8 mouse cellular contexts compared by ENCODE assay signal in the genomic region with DNA sequence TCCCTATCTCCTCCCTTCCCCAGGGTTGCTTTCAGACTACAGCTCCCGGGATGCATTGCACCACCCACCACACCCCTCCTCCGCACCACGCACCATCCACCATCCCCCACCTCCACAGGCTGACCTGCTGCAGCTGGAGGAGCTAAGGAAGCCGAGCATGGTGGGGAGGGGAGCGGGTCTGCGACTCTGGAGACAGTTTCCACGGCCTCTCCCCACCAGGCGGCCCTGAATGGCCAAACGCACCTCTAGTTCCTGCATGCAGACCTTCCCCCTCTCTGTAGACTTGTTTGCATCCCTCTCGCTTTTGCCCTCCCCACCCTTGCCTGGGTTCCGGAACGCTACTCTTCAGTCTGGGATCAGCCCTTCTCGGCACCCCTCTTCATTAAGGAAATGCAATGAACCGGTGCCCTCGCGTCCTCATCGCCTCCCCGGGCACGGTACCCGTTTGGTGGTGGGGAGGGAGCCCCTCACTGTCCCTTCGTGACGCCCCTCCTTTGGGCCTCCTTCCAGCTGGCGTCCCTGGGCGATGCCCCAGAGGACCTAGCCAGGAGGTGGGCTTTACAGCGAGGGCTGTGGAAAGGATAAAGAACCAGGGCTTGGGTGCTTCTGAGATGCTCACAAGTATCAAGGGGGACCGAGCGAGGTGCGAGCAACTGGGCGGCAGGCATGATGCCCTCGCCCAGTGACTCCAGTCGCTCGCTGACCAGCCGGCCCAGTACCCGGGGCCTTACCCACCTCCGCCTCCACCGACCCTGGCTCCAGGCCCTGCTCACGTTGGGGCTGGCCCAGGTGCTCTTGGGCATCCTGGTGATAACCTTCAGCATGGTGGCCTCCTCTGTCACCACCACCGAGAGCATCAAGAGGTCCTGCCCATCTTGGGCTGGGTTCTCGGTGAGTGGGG. TPM values are rescaled to one million over a fixed set of nuclear protein-coding genes. Genes with fewer than 3 reads are reported as not detected.
A peak's percentile ranks its signal among the peaks of the same experiment; 100 is the strongest.
DNase-seq lines count a peak whose midpoint lies in the region; ATAC-seq and TF ChIP-seq lines count a peak whose summit lies in the region.

A gene (plus strand): TSS at position 86 of the 901 bp plus-strand sequence.

- ATAC-seq in forebrain, embryonic 16.5 days: peak; percentile 96
- ATAC-seq in liver, embryonic 15.5 days (ENCODE audit: insufficient read depth): peak; percentile 85
- peak; percentile 94 for ATAC-seq in neural tube, embryonic 12.5 days (ENCODE audit: low FRiP score, low read depth)

- peak; percentile 93 for DNase-seq in ES-CJ7 (ENCODE audit: low read depth, low spot score)
- DNase-seq in cerebellum, adult 2 months: peak; percentile 90 to 91
- DNase-seq in heart, postnatal 14 days: peak; percentile 81 to 82
- peak; percentile 56 for DNase-seq in large intestine, adult 2 months (ENCODE audit: low read depth, low spot score)
- peak; percentile 80 to 88 for DNase-seq in thymus, adult 18-20 months

- peak; percentile 86 for TF ChIP-seq POLR2A in cerebellum, adult 2 months (IDR thresholded peaks at IDR 0.05; ENCODE audit: borderline replicate concordance, insufficient read depth, low read length)

- TF ChIP-seq CTCF in cerebellum, adult 2 months (IDR thresholded peaks at IDR 0.05; ENCODE audit: borderline replicate concordance, insufficient read depth, low read depth, low read length): no peak

- H3K27me3 ChIP-seq in cerebellum, adult 2 months (ENCODE audit: control insufficient read depth, insufficient read depth, low read length): no peaks in the 10 kb centered on the region
- H3K27me3 ChIP-seq in forebrain, embryonic 16.5 days (replicated peaks; ENCODE audit: control insufficient read depth, insufficient read depth, low read length): no peaks in the 10 kb centered on the region
- 0 out of 2 replicates have a peak, but pooled peaks cover 2% of the 10 kb centered on the region for H3K27me3 ChIP-seq in liver, embryonic 15.5 days
- no peaks in the 10 kb centered on the region for H3K27me3 ChIP-seq in neural tube, embryonic 12.5 days (replicated peaks)

- peak within 1 kb of the TSS; percentile 66 for H3K27ac ChIP-seq in cerebellum, adult 2 months (ENCODE audit: insufficient read depth, low read length)
- H3K27ac ChIP-seq in forebrain, embryonic 16.5 days (ENCODE audit: low read length): peak within 1 kb of the TSS; percentile 82
- peak within 1 kb of the TSS; percentile 66; the same call in 1 of the 2 replicates for H3K27ac ChIP-seq in liver, embryonic 15.5 days (replicated peaks)
- peak within 1 kb of the TSS; percentile 33 for H3K27ac ChIP-seq in neural tube, embryonic 12.5 days

- peak within 1 kb of the TSS; percentile 93 for H3K4me2 ChIP-seq in forebrain, embryonic 16.5 days (ENCODE audit: low read length)
- H3K4me2 ChIP-seq in liver, embryonic 15.5 days: peak within 1 kb of the TSS; percentile 93
- H3K4me2 ChIP-seq in neural tube, embryonic 12.5 days (replicated peaks): peak within 1 kb of the TSS; percentile 85

- peak within 1 kb of the TSS; percentile 69 for H3K4me3 ChIP-seq in cerebellum, adult 2 months (replicated peaks; ENCODE audit: insufficient read depth, low read depth, low read length)
- H3K4me3 ChIP-seq in forebrain, embryonic 16.5 days (replicated peaks; ENCODE audit: low read length): peak within 1 kb of the TSS; percentile 65
- peak within 1 kb of the TSS; percentile 63 for H3K4me3 ChIP-seq in liver, embryonic 15.5 days (replicated peaks)
- peak within 1 kb of the TSS; percentile 53 for H3K4me3 ChIP-seq in neural tube, embryonic 12.5 days

- peaks cover 11% of the 10 kb centered on the region for H3K36me3 ChIP-seq in forebrain, embryonic 16.5 days (ENCODE audit: control insufficient read depth, insufficient read depth)
- H3K36me3 ChIP-seq in liver, embryonic 15.5 days (replicated peaks): peaks cover 41% of the 10 kb centered on the region
- peaks cover 47% of the 10 kb centered on the region for H3K36me3 ChIP-seq in neural tube, embryonic 12.5 days

- peaks cover 16% of the 10 kb centered on the region for H3K4me1 ChIP-seq in cerebellum, adult 2 months (ENCODE audit: control insufficient read depth, insufficient read depth, low read length)
- H3K4me1 ChIP-seq in forebrain, embryonic 16.5 days (replicated peaks; ENCODE audit: control insufficient read depth, insufficient read depth, low read length): peaks cover 22% of the 10 kb centered on the region
- peaks cover 47% of the 10 kb centered on the region for H3K4me1 ChIP-seq in liver, embryonic 15.5 days (replicated peaks)
- peaks cover 33% of the 10 kb centered on the region for H3K4me1 ChIP-seq in neural tube, embryonic 12.5 days

- H3K9me3 ChIP-seq in forebrain, embryonic 16.5 days (ENCODE audit: control insufficient read depth, low read length): no peaks in the 10 kb centered on the region
- no peaks in the 10 kb centered on the region for H3K9me3 ChIP-seq in liver, embryonic 15.5 days (replicated peaks)
- no peaks in the 10 kb centered on the region for H3K9me3 ChIP-seq in neural tube, embryonic 12.5 days

- WGBS in cerebellum, adult 2 months: under 1% methylated on average over 39 of the region's 39 CpGs
- 3% methylated on average over 39 of the region's 39 CpGs for WGBS in forebrain, embryonic 16.5 days
- whole genome bisulfite sequencing in large intestine, adult 2 months: 8% methylated on average over 39 of the region's 39 CpGs
- 16% methylated on average over 39 of the region's 39 CpGs for WGBS in liver, embryonic 15.5 days (ENCODE audit: insufficient replicate concordance)
- 6% methylated on average over 39 of the region's 39 CpGs for WGBS in neural tube, embryonic 12.5 days

- H3K9ac ChIP-seq in forebrain, embryonic 16.5 days (replicated peaks; ENCODE audit: low read depth, low read length): peak within 1 kb of the TSS; percentile 89
- H3K9ac ChIP-seq in liver, embryonic 15.5 days: peak within 1 kb of the TSS; percentile 57
- H3K9ac ChIP-seq in neural tube, embryonic 12.5 days: peak within 1 kb of the TSS; percentile 78

- intact Hi-C loops in heart, postnatal 14 days (cut with DNase I): no loop called here

RNA-seq across cellular contexts. Expression of the gene that starts here (rescaled TPM):
- polyA plus RNA-seq in cerebellum, adult 2 months (2012; rRNA removed): 86.8 and 97.7 TPM in 2 replicates
- 26.5 and 30.7 TPM in 2 replicates for polyA plus RNA-seq in forebrain, embryonic 16.5 days (2015; fragmentation: Nextera tagmentation; extraction: Ambion mirVana)
- total RNA-seq in heart, postnatal 14 days (2021): 1 to 10 TPM; 7.1 to 7.6 TPM
- polyA plus RNA-seq in large intestine, adult 2 months (2012; rRNA removed): 23.0 and 30.1 TPM in 2 replicates
- polyA plus RNA-seq in liver, embryonic 15.5 days (2015; fragmentation: Nextera tagmentation; extraction: Ambion mirVana): 2.4 and 2.9 TPM in 2 replicates
- 34.1 and 42.5 TPM in 2 replicates for polyA plus RNA-seq in neural tube, embryonic 12.5 days (2016; fragmentation: Nextera tagmentation; extraction: Ambion mirVana)

Comparison
In these comparisons a context has a peak if more than half of its experiments do, and no peak if none do; other contexts are left out.
1. Peak in every context shown above with its lines: DNase-seq, ATAC-seq, H3K4me3 ChIP-seq and H3K27ac ChIP-seq.